Mouse (Mus musculus): ENCODE measurements around the gene Padi1.

Padi1 gene

DNA sequence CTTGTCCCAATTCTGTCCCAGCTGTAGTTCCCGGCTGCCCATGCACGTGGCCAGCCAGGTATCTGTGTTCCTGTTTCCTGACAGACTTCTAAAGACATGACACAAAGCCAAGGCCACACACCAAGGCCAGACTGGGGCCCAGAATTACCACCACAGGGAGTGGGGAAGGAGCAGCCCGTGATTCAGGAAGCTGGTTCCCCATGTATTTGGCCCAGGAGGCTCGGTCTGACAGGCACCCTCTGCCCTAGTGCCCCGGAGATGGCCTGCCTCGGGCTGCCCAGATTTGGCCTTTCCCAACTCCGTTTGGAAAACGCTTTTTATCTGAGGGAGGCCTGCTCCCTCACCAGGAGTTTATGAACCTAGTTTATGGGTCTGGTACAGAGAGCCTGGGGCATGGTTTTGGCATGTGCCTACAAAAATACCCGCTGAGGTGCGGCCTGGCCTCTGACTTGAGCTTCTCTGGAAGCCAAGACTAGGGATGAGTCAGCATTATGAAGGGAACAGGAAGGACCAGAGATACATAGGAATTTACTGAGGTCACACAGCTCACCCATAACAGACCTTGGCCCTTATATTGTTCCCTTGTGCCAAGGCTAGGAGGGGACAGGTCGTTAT is 16.6 kb upstream of the Padi1 start:
- no peak for DNase-seq (ENCODE audit: low read depth, low spot score)

DNA sequence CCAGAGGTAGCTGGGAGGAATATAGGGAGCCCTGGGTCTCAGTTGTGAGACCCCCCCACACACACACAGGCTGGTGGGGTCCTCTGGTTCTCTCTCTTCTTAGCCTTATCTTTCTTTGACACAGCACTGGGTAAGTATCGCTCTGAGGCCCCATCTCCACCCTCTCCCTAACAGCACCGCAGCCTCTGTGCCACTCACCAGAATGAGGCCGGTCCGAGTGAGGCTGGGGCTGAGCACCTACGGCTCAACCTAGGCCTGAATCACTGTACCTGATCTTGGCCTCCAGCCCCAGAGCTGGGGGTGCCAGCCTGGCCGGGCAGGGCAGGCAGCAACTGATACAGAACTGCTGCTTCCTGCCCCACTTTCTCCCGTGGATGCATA is 15.2 kb upstream of the Padi1 start:
- DNase-seq (ENCODE audit: low read depth, low spot score) = no peak

DNA sequence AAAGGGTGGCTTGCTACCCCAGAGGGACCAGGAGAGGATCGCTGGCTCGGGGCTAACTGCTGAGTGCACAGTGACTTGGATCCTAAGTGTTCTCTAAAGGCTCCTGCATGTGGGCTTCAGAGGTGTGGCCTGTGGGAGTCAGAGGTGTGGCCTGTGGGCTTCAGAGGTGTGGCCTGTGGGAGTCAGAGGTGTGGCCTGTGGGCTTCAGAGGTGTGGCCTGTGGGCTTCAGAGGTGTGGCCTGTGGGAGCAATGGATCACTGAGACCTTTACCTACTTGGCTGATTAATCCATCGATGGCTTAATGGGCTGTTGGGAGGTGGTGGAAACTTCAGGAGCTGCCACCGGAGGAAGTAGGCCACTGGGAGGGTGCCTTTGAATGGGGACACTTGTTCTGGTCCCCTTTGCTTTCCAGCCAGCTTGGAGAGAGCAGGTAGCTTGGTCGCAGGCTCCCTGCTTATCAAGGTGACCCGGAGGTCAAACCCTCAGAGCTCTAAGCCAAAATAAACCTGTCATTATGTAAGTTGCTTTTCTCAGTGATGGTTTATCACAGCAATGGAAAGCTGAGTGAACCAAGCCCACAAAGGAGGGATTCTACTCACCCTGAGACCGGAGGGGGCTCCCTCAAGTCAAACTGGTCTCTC is 14.7 kb upstream of the Padi1 start:
- no peak for DNase-seq (ENCODE audit: low read depth, low spot score)

DNA sequence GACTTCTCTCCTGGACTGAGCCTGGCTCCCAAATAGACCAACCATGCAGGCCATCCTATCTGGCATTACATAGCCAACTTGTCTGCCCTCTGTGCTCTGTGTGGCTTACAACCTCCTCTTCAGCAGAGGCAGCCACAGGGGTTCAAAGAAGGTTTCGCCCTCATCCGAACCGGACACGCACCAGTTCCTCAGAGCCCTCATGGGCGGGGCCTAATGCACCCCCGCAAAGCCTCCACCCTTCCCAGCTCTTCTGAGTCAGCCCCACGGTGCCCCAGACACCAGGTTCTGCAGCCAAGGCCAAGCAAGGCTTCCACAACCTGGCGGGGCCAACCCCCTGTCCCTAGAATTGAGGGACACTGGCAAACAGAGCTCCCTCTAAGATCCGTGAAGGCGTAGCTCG is 13.7 kb upstream of the Padi1 start:
- DNase-seq (ENCODE audit: low read depth, low spot score) = no peak

DNA sequence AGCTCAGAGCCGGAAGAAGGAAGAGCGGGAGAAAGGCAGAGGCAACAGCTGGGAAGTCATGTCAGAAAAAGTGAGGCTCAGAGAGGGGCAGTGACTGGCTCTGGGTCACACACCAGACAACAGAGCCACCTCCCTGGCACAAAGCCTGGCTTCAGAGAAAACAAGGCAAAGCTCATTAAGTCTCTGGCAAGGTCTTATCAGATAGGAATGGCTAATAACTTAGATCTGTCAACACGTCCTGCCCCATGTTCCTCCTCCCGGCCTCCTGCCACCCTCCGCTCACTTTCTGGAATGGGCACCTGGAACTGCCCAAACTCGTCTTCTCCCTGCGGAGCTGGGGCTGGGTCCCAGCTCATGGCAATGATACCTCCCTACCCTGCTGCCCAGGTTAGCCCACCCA is 12.2 kb upstream of the Padi1 start:
- DNase-seq (ENCODE audit: low read depth, low spot score) = no peak

DNA sequence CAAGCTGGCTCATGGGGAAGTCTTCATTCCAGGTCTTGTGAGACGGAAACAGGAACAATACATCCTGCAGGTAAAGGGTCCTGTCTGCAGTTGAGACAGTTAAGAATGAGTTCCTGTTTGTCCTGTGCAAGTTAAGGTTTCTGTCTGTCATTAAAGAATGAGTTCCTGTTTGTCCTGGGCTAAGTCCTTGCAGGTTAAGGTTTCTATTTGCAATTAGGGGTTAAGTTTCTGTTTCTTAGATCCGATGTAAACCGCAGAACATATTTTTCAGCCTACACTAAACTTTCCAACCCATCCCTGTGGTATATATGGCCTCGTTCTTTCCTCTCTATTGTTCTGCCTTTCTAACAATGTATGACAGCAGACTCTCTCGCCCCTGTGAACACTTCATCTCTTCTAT is 11.5 kb upstream of the Padi1 start:
- no peak for DNase-seq (ENCODE audit: low read depth, low spot score)

DNA sequence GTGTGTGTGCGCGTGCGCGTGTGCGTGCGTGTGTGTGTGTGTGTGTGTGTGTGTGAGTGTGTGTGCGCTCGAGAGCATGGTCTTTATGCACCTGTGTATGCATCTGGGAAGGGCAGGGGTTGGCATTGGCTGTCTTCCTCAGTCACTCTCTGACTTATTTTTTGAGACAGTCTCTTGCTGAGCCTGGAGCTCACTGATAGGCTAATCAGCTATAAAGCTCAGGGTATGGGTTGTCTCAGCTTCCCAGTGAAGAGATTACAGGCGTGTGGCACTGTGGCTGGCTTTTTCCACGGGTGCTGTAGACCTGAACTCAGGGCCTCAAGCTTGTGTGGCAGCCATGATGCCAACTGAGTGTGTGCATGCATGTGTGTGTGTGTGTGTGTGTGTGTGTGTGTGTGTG is 9.6 kb upstream of the Padi1 start:
- no peak for DNase-seq (ENCODE audit: low read depth, low spot score)

DNA sequence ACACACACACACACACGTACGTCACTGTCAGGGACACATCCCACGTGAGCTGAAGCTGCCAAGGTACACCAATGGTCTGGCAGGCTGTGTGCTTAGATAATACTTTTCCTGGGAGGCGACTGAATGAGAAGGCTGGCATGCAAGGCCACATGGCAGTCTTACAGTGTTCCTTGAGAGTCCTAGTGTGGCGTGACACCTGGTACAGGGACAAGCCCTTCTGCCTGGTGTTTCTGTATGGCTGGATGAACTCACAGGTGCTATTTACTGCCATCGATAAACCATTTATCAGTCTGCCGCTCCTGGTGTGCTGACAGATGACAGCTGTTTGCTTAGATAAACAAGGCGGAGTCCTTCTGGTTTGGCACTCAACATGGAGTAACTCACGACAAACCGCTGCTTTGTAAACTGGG is 8.9 kb upstream of the Padi1 start:
- DNase-seq (ENCODE audit: low read depth, low spot score) = no peak

DNA sequence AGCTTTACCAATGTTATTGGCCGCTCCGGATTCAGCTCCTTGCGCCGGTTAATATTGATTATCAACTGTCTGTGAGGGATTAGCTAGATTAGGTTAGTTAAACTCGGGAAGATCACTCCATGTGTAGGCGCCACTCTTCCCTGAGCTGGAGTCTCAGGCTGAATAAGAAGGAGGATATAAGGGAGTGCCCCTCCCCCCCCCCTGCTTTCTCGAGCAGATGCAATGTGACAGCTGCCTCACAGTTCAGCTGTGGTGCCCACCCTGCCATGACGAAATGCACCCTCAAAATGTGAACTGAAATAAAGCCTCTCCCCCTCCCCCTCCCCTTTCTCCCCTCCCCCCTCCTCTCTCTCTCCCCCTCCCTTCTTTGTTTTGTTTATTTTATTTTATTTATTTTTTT is 8.0 kb upstream of the Padi1 start:
- no peak for DNase-seq (ENCODE audit: low read depth, low spot score)

DNA sequence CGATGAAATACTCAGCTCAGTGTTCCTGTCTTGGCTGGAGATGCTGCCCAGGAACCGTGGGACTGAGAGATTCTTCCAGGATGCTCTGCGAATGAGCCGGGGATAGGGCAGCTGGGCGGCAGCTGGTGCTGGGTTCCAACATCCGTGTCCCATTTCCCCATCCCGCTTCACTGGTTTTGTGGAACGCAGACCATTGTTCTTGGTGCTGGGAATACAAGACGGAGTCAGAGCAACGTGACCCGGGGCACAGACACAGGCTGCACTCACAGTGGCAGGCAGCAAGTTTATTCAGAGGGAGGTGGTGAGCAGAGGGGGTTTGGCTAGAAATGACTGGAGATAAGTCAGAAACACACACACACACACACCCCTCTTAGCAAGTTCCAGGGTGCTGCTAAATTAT is 3.7 kb upstream of the Padi1 start:
- no peak for DNase-seq (ENCODE audit: low read depth, low spot score)

DNA sequence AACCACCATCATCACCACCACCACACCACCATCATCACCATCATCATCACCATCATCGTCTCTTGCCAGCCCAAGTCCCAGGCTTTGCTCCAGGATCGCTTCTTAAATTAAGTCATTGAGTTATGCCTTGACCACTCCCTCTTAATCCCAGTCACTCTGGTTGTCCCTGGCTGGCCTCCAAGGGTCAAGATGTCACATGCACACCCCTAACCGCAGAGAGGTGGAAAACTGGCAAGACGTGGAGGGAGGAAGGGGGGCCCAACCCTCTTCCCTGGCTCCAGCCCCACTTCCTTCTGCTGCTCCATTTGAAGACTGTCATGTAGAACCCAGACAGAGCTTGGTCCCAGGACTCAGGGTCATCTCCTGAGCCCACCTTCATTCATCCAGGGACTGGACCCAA is 587 bp downstream of the Padi1 start:
- no peak for DNase-seq (ENCODE audit: low read depth, low spot score)

DNA sequence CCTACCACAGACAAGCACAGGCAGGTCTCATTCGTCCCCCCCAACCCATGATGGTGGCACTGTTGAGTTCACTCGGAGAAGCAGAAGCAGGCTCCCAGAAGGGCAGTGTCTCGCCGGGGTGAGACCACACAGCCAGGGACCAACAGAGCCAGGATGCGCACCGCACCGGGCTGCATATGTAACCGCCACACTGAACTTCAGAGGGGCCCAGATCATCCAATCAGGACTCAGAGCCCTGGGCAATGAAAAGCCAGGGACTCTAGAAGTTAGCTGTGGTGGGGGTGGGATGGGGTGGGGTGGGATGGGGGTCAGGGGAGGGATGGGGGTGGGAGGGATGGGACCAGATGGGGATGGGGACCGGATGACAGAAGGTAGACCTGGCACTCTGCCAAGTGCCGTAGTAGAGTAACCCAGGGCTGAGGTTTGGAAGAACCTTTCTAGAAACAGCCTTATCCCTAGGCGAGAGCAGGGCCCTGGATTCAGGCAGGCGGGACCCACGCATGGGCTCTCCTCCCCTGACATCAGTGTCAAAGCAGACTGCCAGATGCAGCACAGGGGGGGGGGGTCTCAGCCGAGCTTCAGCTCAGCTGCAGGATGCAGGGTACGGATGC is 1.8 kb downstream of the Padi1 start:
- no peak for DNase-seq (ENCODE audit: low read depth, low spot score)

DNA sequence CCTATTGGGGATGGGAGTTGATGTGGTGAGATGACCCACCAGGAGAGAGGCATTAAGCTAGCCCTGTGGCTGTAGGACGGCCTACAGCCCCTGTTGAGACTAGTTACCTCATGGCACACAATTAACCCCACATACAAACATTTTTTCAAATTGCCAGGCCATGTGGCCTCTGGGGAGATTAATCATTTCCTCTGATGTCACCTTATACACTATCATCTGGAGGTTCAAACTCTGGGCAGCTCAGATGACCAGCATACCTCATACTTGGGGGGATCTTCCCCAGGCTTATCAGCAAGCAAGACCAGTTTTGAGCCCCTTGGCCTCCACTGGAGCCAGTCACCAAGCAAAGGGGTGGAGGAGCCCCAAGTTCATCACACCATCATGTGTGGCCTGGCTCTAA is 2.7 kb downstream of the Padi1 start:
- no peak for DNase-seq (ENCODE audit: low read depth, low spot score)

DNA sequence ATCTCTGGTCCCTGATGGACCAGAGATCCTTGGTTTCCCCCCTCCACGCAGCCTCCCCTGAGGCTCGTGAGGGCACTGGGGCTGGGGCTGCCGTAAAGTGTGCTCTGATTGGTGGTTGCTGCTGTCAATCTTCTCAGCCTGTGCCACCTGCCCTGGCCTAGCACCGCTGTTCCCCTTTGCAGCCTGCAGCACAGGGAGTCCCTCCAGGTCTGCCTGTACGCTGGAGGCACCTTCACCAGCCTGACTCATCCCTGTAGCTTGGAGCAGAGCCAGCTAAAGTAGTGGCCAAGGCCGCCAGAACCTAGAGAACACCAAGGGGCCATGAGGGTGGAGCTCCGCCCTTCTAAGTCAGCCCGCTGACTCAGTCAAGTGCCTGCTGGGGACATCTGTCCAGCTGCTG is 7.7 kb downstream of the Padi1 start:
- DNase-seq (ENCODE audit: low read depth, low spot score) = peak; percentile 45

DNA sequence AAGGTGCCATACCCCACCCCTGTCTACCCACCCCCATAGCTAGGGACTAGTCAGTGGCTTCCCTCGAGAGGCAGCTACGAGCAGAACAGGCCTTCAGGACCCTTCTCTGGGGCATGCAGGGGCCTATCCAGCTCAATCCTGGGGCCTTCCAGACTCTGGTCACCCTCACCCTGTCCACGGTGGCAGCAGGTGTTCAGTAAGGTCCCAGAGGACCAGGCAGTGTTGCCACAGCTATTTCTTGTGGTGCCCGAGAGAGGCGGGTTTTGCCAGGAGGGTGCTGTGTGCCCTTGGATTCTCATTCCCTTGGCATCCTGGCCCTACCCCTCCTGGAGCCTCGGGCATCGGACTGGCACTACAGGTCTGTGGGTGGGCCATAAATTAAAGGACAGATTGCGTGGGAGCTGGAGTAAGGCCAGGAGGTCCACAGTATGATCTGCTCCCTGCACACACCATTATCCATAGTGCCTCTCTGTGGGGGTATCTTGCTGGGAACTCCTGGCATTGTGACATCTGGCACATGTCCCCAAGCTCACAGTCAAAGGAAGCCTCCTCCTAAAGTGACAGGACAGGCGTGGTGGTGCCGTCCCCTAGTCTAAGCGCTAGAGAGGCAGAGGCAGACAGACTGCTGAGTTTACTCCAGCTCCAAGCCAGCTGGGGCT is 9.2 kb downstream of the Padi1 start:
- no peak for DNase-seq (ENCODE audit: low read depth, low spot score)

DNA sequence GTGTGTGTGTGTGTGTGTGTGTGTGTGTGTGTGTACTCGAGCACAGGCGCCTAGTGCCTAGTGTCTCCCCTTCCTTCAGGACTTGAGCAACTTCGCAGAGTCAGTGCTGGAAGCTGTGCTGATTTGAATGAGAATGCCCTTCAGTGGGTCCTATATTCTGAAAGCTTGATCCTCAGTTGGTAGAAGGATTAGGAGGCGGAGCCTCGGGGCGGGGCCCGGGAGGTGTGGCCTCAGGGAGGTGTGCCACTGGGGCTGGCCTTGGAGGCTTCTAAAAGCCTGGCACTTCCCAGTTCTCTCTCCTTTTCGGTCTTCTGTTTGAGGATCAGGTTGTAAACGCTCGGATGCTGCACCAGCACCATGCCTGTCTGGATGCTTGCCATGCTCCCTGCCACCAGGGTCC is 9.9 kb downstream of the Padi1 start:
- DNase-seq (ENCODE audit: low read depth, low spot score) = peak; percentile 49

DNA sequence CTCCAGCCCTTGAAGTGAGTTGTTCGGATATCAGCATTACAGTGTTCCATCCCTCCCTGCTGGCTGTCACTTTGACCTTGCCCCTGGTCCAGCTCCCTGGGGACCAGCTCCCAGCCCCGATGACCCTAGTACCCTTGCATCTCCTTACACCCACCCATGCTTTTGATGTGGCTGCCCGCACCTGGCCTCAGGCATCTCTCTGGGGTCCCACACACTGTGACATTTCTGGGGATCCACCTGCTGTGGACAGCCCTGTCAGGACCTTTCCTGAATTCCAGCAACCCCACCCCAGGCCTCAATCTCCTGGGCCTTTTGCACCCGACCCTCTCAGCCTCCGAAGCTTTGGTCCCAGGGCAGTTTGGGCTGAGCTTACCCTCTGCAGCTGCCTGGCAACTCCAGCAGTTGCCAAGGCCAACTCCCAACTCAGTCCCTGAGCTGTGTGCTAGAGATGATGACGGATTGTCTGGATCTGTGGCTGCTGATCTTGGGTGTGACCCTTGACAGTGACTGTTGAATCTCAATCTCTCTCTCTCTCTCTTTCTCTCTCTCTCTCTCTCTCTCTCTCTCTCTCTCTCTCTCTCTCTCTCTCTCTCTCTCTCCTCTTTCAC is 11.1 kb downstream of the Padi1 start:
- no peak for DNase-seq (ENCODE audit: low read depth, low spot score)

DNA sequence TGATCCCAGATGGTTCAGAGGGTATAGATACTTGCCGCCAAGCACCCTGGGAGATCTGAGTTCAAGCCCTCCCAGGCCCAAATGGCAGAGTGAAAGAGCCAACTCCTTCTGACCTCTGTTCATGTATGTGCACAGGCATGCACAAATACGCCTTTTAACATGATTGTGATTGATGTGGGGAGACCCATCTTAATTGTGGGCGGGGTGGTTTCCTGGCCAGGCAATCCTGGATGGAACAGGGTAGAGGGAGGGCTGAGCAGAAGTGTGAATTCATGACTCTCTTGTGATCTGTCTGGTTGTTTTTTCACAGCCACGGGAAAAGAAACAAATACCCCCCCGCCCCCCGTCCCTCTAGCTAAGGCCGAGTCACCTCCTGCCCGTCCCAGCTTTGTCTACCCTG is 12.8 kb downstream of the Padi1 start:
- no peak for DNase-seq (ENCODE audit: low read depth, low spot score)

DNA sequence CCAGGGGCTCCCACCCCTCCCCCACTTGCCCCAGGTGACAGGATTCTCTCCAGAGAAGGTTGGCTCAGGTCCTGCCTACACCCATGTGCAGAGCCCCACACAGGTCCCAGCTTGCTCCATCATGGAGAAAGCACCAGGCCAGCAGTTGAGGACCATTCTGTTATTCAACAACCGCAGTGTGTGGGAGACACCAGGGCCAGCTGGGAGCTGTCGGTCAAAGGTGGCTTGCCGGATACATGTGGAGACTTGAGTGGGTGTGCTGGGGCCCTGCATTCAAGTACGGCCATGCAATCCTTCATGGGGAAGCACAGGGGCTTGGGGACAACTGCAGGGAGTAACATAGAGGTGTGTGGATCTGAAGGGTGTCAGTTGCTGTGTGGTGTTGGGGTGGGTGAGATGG is 13.8 kb downstream of the Padi1 start:
- no peak for DNase-seq (ENCODE audit: low read depth, low spot score)

DNA sequence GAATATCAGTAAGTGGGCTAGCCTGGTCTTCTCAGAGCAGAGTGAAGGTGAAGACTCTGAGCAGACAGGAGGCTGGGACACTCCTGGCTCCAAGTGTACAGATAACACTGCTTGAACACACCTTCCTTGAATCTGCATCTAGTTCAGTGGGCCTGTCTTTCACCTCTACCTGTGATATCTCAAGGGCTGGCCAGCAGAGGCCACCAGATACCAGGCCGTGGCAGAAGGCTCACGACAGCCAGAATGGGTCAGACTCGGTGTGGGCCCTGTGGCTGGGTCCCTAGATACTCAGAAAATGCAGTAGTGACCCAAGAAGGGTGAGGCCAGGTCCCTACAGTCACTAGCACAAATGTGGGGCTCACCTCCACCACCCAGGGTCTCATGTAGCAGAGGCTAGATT is 18.3 kb downstream of the Padi1 start:
- no peak for DNase-seq (ENCODE audit: low read depth, low spot score)

DNA sequence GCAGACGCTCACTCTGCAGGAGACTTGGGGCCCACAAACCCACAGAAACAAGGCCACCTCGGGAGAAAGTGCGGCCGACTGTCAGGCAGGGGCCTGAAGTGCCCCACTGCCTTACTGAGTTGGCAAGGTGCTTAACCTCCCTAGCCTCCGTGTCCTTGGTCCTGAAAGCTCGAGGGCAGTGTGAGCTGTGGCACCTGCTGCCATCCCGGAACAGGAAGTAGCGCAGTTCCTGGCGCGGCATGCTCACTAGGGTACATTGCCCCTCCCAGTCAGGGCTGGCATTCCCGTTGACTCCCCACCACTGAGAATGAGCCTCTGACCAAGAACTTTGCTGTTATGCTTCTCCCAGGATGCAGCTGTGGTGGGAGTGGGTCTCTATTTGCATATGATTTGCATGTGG is 19.6 kb downstream of the Padi1 start:
- DNase-seq (ENCODE audit: low read depth, low spot score) = no peak

DNA sequence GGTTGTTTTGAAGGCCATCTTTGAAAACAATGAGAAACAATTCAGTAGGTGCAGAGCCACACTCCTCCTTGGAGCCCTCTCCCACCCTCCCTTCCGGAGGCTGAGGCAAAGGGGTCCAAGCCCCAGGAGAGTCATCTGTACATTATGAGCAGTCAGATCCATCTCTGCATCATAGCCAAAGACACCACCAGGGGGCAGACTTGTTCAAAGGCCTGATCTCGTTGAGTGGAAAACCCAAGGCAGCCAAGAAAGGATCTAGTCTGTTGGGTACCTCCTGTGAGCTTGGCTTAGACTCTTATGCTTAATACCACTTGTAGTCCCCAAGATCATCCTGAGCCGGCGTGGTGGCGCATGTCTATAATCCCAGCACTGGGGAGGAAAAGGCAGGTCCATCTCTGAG is 23.6 kb downstream of the Padi1 start:
- peak; percentile 51 for DNase-seq (ENCODE audit: low read depth, low spot score)

DNA sequence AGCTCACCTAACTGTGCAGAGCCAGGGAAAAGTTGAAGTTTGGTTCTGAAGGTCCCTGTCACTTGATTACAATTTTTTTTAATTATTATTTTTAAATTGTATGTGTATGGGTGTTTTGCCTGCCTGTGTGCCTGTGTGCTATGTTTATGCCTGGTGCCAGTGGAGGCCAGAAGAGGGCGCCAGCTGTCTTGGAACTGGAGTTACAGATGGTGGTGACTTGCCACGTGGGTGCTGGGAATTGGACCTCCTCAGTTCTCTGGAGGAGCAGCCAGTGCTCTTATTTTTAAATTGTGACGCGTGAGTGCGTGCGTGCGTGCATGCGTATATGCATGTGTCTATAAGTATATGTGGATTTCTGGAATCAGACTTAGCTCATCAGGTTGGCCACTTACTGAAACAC is 28.2 kb downstream of the Padi1 start:
- no peak for DNase-seq (ENCODE audit: low read depth, low spot score)

Data from retina, postnatal 7 days (tissue).